Mouse (Mus musculus): ENCODE results near the gene Ankrd52.

Gene Ankrd52

DNA sequence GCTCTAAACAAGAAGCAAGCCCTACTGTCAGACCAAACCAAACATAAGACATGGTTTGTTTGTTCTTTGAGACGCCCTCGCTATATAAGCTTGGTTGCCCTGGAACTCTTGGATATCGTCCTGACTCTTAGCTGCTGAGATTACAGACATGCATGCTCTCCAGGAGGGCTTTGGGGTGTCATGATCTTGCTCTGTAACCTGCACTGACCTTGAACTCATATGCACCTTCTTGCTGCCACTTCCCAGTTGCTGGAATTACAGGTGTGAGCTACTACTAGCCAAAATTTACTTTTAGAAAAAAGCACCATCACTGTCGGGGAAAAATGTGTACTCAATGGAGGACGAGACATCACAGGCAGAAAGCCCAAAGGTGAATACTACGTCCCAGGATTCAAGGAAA, 7.3 kb upstream of the Ankrd52 start:
- DNase-seq (ENCODE audit: low spot score in 2 of 2): no peak

DNA sequence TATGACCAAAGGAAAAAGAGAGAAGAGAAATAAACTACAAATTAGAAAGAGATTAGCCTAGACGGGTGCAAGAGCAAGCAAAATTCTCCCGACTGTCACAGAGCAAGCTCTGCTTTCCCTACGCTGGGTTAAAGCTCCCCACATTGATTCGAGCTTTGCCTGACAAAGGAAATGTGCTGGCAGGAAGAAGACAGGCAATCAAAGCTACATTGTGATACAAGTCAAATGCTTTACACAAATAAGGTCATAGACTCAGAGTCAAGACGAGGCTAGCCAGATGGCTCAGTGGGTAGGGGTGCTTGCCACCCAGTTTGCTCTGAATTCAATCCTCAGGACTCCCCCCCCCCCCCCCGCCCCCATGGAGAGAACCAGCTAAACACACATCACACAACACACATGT, 6.9 kb upstream of the Ankrd52 start:
- no peak for DNase-seq (ENCODE audit: low spot score in 2 of 2)

DNA sequence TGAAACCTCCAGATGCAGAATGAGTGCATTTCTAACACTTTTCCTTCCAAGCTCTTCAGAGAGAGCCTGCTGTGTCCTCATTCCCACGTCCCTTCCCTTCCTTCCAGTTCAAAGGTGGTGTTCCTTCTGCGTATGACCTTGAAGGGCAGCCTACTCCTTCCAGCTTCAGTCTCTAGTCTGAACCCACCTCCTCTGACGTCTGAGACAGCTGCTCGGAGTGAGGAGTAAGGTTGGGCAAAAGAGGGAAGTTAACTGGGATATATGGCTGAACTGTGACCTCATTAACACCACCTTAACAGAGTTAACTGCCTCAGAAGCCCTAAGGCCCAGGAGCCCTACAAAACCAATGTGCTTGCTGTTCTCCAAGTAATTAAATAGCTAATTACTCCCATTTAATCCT, 6.3 kb upstream of the Ankrd52 start:
- no peak for DNase-seq (ENCODE audit: low spot score in 2 of 2)

DNA sequence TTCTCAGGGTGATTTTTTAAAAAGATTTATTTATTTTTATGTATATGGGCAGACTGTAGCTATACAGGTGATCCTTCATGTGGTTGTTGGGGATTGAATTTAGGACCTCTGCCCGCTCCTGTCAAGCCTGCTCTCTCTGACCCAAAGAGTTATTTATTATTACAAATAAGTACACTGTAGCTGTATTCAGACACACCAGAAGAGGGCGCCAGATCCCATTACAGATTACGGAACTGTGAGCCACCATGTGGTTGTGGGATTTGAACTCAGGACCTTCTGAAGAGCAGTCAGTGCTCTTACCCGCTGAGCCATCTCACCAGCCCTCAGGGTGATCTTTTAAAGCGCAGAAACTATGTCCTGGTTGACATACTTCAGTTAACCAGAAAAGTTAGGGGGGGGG, 4.8 kb upstream of the Ankrd52 start:
- DNase-seq (ENCODE audit: low spot score in 2 of 2): no peak

DNA sequence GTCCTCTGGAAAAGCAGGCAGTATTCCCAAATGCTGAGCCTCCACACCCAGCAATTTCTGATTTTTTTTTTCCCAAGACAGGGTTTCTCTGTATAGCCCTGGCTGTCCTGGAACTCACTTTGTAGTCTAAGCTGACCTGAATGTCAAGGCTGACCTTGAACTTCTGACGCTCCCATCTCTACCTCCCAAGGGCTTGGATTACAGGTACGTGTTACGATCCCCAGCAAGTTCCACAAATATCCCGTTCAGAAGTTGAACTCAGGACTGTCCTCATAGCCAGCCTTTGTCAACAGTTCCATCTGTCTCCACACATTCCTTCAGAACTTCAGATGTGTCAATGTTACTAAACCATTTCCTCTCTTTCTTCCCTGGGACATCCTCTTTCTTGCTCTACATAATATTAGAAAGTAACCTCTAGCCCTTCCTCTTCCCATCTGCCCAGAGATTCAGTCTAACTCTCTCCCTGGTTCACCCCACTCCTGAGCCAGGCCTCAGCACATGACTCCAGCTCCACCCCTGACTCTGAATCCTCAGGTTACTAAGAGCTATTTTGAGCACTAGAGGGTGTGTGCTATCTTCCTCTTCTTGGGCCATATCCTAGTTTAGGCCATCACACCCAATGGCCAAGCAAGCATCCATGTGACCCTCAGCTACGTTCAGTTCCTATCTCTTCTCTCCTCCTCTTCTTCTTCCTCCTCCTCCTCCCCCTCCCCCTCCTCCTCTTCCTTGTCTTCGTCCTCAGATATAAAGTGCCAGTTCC, 3.7 kb upstream of the Ankrd52 start:
- peak; percentile 68 to 75 for DNase-seq (ENCODE audit: low spot score in 2 of 2)

DNA sequence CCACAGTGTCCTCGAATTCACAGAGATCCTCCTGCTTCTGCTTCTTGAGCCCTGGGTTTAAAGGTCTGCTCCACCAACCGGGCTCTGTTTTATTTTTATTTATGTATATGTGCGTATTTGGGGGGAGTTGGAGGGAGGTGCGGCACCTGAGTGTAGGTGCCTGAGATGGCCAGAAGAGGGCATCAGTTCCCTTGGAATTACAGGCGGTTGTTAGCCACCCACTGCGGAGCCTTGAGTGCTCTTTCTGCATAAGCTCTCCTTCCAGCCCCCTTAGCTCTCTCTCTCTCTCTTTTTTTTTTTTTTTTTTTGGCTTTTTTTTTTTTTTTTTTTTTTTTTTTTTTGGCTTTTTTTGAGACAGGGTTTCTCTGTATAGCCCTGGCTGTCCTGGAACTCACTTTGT, 2.5 kb upstream of the Ankrd52 start:
- DNase-seq (ENCODE audit: low spot score in 2 of 2): no peak

DNA sequence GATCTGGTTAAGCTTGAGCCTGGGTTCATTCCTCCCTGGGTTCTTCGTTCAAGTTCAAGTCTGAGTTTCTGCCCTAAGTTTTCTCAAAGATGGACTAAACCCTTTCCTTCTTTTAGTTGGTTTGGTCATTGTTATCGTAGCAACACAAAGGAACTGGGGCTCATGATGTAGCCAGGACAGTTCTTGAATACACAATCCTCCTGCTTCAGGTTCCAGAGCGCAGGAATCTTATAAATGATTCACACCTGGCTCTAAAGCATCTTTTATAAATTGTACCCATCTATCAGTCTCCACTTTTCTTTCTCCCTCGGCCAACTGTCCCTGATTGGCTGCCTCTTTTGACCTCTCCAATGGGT, 838 bp upstream of the Ankrd52 start:
- DNase-seq (ENCODE audit: low spot score in 2 of 2): no peak

DNA sequence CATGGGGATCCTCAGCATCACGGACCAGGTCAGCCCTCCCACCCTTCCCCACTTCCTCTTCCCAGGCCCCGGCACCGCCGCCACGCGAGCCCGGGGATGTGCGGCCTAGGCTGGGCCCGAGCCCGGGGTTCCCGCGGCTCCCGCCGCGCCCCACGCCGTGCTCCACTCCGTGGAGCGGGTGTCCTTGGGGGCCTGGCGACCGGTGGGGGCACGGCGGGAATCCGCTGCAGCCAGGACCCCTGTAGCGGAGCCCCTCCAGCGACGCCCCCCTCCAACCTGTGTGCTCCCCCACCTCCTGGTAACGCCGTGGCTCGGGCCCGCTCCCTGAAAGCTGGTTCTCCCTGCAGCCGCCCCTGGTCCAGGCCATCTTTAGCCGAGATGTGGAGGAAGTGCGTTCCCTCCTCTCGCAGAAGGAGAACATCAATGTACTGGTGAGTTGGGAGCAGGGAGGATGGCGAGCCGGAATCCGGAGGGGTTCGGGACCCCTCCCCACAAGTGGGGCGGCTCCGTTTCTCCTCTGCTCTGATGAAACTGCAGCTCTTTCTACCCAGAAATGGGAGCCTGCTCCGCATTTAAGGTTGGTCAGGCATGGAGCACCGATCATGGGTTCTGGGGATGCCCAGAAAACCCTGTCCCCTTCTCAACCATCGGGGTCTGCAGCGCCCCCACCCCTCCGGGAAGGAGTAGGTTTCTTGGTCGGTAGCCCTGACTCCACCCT, 466 bp downstream of the Ankrd52 start:
- DNase-seq (ENCODE audit: low spot score in 2 of 2): no peak

DNA sequence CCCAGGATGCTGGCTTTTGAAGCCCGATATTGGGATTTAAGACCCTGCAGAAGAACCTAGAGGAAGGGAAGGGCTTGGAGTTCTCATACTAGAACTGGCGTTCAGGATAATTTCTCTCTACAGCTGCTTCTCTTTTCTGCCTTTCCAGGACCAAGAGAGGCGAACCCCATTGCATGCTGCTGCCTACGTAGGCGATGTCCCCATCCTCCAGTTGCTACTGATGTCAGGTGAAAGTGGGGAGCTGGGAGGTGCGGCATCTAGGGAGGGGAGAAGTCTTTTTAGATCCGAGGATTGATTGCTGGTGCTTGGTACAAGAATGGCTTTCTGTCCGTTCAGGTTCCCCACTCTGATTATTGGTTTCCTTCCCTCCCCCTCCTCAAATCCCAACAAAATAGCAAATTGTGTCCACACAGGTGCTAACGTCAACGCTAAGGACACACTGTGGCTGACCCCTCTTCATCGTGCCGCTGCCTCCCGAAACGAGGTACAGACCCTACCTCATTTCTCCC, 1.1 kb downstream of the Ankrd52 start:
- DNase-seq (ENCODE audit: low spot score in 2 of 2): no peak

DNA sequence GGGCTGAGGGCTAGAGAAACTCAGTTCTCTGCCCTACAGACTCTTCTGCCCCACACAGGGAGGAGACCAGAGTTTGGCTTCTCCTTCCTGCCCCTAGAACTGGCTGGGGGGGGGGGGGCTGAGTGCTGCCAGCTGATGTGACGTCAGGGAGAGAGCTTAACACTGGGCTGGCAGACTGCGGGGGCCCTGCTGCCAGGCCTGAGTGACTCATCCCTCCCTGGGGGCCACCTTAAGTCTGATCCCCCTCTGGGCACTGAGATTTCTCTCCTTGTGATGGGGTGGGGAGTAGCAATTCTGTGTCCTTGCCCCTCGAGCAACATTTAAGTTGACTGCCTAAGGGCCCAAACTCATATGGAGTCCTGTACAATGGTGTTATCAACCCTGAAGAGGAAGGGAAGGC, 1.5 kb downstream of the Ankrd52 start:
- no peak for DNase-seq (ENCODE audit: low spot score in 2 of 2)

DNA sequence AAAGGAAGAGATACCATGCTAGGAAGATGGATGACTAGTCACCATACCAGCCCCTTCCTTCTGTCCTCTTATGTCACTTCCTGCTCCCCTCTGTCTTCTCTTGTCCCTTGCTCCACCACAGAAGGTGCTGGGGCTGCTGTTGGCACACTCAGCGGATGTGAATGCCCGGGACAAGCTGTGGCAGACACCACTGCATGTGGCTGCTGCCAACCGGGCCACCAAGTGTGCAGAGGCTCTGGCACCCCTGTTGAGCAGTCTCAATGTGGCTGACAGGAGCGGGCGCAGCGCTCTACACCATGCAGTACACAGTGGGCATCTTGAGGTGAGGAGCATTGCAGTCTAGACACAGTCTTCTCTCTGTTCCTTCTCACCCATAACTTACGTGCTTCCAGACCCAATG, 2.3 kb downstream of the Ankrd52 start:
- DNase-seq (ENCODE audit: low spot score in 2 of 2): no peak

DNA sequence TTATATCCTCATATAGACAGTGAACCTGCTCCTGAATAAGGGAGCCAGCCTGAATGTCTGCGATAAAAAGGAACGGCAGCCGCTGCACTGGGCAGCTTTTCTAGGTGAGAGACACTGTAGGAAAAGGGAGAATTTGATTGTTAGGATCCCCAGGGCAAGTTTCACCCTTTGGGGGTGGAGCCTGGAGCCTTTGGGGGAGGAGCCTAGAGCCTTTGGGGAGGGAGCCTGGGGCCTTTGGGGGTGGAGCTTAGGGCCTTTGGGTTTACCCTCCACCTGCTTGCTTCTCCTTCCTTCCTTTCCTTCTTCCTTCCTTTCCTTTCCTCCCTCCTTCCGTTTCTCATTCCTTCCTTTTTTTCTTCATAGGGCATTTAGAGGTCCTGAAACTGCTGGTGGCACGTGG, 3.6 kb downstream of the Ankrd52 start:
- DNase-seq (ENCODE audit: low spot score in 2 of 2): no peak

DNA sequence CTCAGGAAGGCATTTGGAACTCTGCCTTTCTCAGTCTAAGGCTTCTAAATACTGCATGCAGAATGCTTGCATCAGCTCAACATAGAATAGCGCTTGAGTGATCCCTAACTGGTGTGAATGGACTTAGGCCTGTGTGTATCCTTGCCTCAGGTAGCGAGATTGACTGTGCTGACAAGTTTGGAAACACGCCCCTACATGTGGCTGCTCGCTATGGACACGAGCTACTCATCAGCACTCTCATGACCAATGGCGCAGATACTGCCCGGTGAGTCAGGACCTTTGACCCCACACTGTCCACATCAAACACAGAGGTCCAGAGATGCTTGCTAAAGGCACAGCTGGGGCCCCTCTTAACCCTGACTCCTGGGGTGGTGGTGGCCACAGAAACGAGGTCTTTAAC, 5.6 kb downstream of the Ankrd52 start:
- no peak for DNase-seq (ENCODE audit: low spot score in 2 of 2)

DNA sequence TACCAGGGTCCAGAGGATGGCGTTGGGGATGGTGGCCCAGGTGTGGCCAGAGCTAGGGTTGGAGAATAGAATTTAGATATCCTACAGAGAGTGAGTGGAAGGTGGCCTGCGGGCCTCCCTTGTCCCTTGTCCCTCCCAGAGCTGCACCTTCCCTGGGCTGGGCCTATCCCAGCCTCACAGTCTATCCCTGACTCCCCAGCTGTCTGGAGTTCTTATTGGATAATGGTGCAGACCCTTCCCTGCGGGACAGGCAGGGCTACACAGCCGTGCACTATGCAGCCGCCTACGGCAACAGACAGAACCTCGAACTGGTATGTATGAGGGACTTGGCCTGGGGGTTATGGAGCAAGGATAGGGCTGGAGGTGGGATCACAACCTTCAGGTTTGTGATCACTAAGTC, 9.0 kb downstream of the Ankrd52 start:
- DNase-seq (ENCODE audit: low spot score in 2 of 2): no peak

DNA sequence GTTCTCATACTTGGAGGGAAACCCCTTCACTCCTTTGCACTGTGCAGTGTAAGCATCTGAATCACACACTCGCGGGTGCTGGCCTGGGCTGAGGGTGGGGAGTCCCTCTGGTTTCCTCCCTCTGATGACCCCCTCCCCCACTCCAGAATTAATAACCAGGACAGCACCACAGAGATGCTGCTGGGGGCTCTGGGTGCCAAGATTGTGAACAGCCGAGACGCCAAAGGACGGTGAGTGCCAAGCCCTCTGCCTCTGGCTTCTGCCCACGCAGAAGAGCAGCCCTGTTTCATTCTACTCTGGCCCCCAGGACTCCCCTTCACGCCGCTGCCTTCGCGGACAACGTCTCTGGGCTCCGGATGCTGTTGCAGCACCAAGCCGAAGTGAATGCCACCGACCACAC, 12.0 kb downstream of the Ankrd52 start:
- no peak for DNase-seq (ENCODE audit: low spot score in 2 of 2)

DNA sequence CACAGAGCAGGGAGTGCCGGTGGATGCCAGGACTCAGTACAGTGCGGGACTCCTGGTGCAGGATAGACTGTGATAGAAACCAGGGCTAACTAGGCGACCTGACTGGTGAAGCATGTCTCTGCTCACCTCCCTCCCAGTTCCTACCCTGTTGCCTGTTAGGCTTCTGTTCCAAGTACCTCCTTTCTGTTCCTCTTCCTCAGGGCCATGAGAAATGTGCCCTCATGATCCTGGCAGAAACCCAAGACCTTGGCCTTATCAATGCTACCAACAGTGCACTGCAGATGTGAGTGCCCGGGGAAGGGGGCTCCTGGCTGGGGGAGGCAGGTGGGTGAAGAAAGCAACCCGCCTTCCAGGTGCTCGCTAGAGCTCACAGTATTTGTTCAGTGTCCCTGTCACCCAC, 12.7 kb downstream of the Ankrd52 start:
- no peak for DNase-seq (ENCODE audit: low spot score in 2 of 2)

DNA sequence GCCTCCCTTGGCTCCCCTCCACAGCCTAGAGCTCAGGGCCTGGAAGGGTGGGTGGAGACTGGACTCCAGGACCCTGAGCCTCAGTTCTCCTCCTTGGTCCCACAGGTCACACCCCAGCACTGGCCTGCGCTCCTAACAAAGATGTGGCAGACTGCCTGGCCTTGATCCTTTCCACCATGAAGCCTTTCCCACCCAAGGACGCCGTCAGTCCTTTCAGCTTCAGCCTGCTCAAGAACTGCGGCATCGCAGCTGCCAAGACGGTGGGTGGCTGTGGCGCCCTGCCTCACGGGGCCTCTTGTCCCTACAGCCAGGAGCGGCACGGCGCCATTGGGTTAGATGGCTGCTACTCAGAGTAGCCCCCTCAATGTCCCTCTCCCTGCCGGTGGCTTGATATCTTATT, 13.5 kb downstream of the Ankrd52 start:
- no peak for DNase-seq (ENCODE audit: low spot score in 2 of 2)

DNA sequence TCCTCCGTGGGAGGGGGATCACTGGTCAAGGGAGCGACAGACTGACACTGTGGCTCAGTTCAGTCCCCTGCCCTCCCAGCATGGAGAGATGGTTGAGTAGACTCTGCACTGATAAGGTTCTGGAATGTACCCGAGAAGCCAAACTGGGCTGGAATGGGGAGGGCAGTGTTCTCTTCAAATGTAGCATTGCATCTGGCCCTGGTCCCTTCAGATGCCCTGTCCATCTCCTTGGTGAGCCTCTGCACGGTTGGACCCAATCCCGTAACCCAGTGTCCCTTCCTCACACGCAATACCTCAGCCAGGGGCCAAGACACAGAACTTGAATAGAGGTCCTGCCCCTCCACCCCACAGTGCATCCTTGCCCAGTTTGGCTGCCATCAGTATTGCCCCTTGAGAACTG, 14.9 kb downstream of the Ankrd52 start:
- peak; percentile 33 to 51 for DNase-seq (ENCODE audit: low spot score in 2 of 2)

DNA sequence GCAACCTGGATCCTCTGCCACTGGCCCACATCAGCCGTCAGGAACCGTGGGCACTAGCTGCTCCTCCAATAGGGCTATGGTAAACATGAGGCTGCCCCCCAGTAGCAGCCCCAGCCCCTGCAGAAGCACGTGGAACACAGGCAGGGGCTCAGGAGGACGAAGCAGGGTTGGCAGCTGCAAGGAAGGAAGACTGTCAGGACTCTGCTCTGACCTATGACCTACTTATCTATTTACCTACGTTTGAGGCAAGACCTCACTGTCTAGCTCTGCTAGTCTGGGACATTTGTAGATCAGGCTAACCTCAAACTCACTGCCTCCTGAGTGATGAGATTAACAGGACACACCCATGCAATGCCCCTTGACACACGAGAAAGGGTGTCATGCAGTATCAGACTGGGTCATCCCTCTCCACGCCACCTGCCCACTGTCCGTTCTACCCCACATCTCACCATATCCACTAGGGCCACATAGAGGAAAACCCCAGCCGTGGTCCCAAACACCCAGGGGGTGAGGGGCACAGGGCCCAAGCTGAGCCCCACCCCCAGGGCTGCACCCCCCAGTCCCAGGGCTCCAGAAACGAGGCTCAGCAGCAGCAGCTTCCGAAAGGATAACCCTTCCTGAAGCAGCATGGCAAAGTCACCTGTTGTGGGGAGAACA, 19.2 kb downstream of the Ankrd52 start:
- no peak for DNase-seq (ENCODE audit: low spot score in 2 of 2)

DNA sequence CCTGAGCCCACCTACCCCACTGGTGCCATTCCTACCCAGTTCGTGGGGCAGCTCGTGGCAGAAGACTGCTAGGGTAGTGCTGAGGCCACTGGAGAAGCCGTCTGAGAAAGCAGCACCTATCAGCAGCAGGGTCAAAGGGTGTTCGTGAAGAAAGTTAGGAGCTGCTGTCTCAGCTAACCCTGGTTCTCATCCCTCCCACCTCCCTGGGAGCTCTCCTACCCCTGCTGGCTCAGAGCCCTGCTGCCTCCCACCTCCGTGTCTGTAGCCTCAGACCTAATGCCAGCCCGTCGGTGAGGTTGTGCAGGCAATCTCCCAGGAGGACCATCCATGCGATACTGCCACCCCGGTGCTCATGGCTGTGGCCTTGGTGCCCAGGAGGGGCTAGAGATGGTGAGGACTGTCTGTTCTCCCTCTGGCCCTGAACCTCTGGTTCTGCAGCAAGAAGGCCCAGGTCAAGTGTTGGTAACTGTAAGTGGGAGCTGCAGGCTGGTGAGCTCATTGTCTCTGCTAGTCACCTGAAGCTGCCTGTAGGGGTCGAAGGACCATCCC, 19.9 kb downstream of the Ankrd52 start:
- no peak for DNase-seq (ENCODE audit: low spot score in 2 of 2)

DNA sequence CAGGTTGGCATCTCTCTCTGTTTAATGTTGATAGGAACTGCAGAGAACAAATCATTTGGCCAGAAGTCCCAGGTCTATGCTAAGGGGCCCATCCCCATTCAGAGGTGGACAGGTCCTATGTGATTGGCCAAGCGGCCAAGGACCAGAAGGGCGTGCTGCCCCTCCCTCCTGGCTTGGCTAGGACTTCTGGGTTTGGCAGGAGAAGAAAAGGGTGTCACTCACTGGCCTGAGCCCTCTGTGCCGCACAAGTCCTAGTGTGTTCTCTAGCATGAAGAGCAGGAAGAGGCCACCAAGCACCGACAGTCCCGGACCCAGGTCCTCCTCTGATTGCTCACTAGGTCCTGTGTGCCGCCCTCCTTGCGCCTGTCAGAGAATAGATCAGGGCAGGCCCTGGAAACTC, 20.6 kb downstream of the Ankrd52 start:
- DNase-seq (ENCODE audit: low spot score in 2 of 2): no peak

DNA sequence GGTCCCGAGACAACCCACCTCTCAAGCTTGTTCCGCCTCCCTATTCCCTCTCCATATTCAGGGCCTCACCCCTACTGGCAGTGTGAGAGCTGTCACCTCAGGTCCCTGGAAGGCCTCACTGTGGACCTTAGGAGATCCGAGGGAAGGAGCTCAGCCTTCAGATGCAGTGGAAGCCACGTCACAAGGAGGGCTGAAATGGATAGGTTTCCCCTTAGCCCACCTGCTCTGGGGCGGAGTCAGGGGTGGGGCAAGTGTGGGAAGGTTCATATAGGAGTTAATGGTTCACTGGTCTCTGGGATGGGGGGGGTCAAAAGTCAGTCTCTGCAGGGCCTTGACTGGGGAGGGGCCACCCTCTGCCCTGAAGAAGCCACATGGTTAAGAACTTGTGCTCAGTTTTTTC, 23.4 kb downstream of the Ankrd52 start:
- no peak for DNase-seq (ENCODE audit: low spot score in 2 of 2)

DNA sequence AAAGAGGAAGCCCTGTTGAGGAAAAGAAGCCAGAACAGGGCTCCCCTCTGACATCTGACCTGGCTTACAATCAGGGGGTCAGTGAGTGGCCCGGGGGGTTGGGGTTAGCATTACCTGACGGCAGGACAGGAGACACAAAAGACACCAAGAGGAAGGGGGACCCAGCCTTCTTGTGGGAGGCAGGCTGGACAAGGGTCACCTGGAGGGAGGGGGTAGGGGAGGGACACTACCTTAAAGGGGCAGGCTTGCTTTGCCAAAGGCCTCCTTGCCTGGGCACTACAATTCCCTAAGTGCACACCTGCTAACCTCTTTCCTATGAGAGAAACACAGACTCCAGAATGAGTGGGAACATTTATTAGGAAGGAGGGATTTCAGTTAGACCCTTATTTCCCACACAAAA, 24.1 kb downstream of the Ankrd52 start, which contains the start of gene Slc39a5:
Gene Slc39a5, minus strand, starts transcription at position 174 of the 400 bp plus-strand sequence.
- DNase-seq (ENCODE audit: low spot score in 2 of 2): no peak

Data from heart, adult 9 months (tissue).